Mouse (Mus musculus): ENCODE measurements around the gene Gpr27. TPM values are rescaled to one million over a fixed set of nuclear protein-coding genes. Genes with fewer than 3 reads are reported as not detected.

Gene Gpr27
- 1.5 and 2.1 TPM in 2 replicates for polyA plus RNA-seq (2016; fragmentation: Nextera tagmentation; extraction: Ambion mirVana)

- peak within 1 kb of the TSS; percentile 80 for H3K4me3 ChIP-seq
- H3K27ac ChIP-seq (replicated peaks), result peak within 1 kb of the TSS; percentile 85
- DNase-seq (ENCODE audit: low spot score), result peak; percentile 72
- H3K4me1 ChIP-seq, result peaks cover 24% of the 10 kb centered on the region
- H3K9me3 ChIP-seq, result no peaks in the 10 kb centered on the region
- WGBS, result under 1% methylated on average over 107 of the region's 112 CpGs
- H3K27me3 ChIP-seq (replicated peaks; ENCODE audit: low read depth, poor library complexity, severe bottlenecking), result peaks cover 95% of the 10 kb centered on the region
- no peaks in the 10 kb centered on the region for H3K36me3 ChIP-seq (replicated peaks)
Observed at GRCm38 (mm10) chr6:99692206-99692915, at the start of gene Gpr27. Gene Gpr27, plus strand, starts transcription at chr6:99692679.

- peaks cover 7% of the 10 kb centered on the region for H3K4me1 ChIP-seq
- DNase-seq (ENCODE audit: low spot score), result no peak
- H3K27me3 ChIP-seq (replicated peaks; ENCODE audit: low read depth, poor library complexity, severe bottlenecking), result no peaks in the 10 kb centered on the region
- WGBS, result 76% methylated on average over 10 of the region's 10 CpGs
- H3K4me3 ChIP-seq, result no peak overlapping the region
- H3K9me3 ChIP-seq, result 0 out of 2 replicates have a peak, but pooled peaks cover 4% of the 10 kb centered on the region
- no peak overlapping the region for H3K27ac ChIP-seq (replicated peaks)
- H3K36me3 ChIP-seq (replicated peaks), result peaks cover 25% of the 10 kb centered on the region
Observed at GRCm38 (mm10) chr6:99643439-99644199, 48.9 kb upstream of the Gpr27 start.

GRCm38 (mm10) chr6:99644386-99644785 is 48.1 kb upstream of the Gpr27 start:
- Histone ChIP-seq H3K27ac (replicated peaks) (no peak overlapping the region), H3K4me3 (no peak overlapping the region), H3K36me3 (replicated peaks) (peaks cover 22% of the 10 kb centered on the region), H3K27me3 (replicated peaks; ENCODE audit: low read depth, poor library complexity, severe bottlenecking) (no peaks in the 10 kb centered on the region), H3K4me1 (peaks cover 7% of the 10 kb centered on the region), H3K9me3 (0 out of 2 replicates have a peak, but pooled peaks cover 4% of the 10 kb centered on the region)
- DNase-seq (ENCODE audit: low spot score), result no peak
- WGBS, result 85% methylated on average over 5 of the region's 5 CpGs

GRCm38 (mm10) chr6:99644876-99645275 is 47.6 kb upstream of the Gpr27 start:
- H3K27me3 ChIP-seq (replicated peaks; ENCODE audit: low read depth, poor library complexity, severe bottlenecking), result no peaks in the 10 kb centered on the region
- H3K4me3 ChIP-seq, result no peak overlapping the region
- no peak overlapping the region for H3K27ac ChIP-seq (replicated peaks)
- DNase-seq (ENCODE audit: low spot score), result no peak
- 83% methylated on average over 5 of the region's 5 CpGs for WGBS
- peaks cover 17% of the 10 kb centered on the region for H3K36me3 ChIP-seq (replicated peaks)
- H3K4me1 ChIP-seq, result peaks cover 7% of the 10 kb centered on the region
- H3K9me3 ChIP-seq, result 0 out of 2 replicates have a peak, but pooled peaks cover 4% of the 10 kb centered on the region

- no peak overlapping the region; the same call in 1 of the 2 replicates for H3K27ac ChIP-seq (replicated peaks)
- DNase-seq (ENCODE audit: low spot score), result no peak
- H3K4me1 ChIP-seq, result peaks cover 7% of the 10 kb centered on the region
- 59% methylated on average over 10 of the region's 10 CpGs for WGBS
- peaks cover 12% of the 10 kb centered on the region for H3K36me3 ChIP-seq (replicated peaks)
- H3K4me3 ChIP-seq, result no peak overlapping the region
- H3K27me3 ChIP-seq (replicated peaks; ENCODE audit: low read depth, poor library complexity, severe bottlenecking), result no peaks in the 10 kb centered on the region
- H3K9me3 ChIP-seq, result 0 out of 2 replicates have a peak, but pooled peaks cover 4% of the 10 kb centered on the region
Observed at GRCm38 (mm10) chr6:99646344-99646743, 46.1 kb upstream of the Gpr27 start.

DNA sequence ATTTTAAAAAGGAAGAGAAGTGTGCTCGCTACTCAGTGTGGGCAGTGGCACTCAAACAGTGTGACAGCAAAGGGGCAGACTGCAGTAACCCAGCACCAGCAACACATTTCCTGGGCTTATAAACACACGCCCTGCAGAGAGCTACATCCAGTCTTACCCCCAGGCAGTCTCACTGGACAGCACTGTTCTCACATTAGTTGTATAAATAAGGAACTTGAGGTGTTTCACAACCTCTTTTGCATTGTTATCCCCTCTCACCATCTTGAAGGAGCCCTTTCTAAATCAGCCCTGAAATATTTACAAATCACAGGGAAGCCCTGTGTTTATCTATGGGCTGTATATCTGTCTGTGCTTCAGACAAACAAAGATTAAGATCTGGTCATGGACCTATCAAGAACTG is 43.2 kb upstream of the Gpr27 start:
- Histone ChIP-seq H3K27me3 (replicated peaks; ENCODE audit: low read depth, poor library complexity, severe bottlenecking) (no peaks in the 10 kb centered on the region), H3K36me3 (replicated peaks) (peaks cover 12% of the 10 kb centered on the region), H3K27ac (replicated peaks) (no peak overlapping the region), H3K4me3 (no peak overlapping the region), H3K9me3 (0 out of 2 replicates have a peak, but pooled peaks cover 4% of the 10 kb centered on the region), H3K4me1 (peaks cover 16% of the 10 kb centered on the region)
- 56% methylated on average over 2 of the region's 2 CpGs for WGBS
- DNase-seq (ENCODE audit: low spot score), result no peak

GRCm38 (mm10) chr6:99652341-99652740 is 40.1 kb upstream of the Gpr27 start:
- Histone ChIP-seq H3K27ac (replicated peaks) (no peak overlapping the region), H3K9me3 (no peaks in the 10 kb centered on the region), H3K4me1 (peaks cover 22% of the 10 kb centered on the region; the same call in 1 of the 2 replicates), H3K36me3 (replicated peaks) (peaks cover 3% of the 10 kb centered on the region; the same call in 1 of the 2 replicates), H3K4me3 (no peak overlapping the region), H3K27me3 (replicated peaks; ENCODE audit: low read depth, poor library complexity, severe bottlenecking) (no peaks in the 10 kb centered on the region)
- WGBS, result 89% methylated on average over 2 of the region's 2 CpGs
- no peak for DNase-seq (ENCODE audit: low spot score)

DNA sequence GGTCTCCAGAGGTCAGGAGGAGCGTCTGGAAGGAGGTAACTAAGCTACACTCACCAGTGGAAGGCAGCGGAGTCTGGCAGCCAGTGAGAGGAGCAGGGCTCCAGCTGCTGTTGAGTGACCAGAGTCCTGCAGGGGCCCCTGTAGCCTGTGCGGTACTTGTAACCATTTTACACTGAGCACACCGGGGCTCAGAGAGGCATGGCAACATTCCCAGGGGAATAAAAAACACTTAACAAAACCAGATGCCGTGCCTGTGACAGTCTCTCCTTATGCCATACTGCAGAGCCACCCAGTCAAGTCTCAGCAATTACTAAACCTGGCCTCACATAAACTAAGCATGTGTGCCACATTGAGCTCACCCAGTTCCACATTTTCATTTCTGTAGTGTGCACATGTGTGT is 38.1 kb upstream of the Gpr27 start:
- H3K36me3 ChIP-seq (replicated peaks), result no peaks in the 10 kb centered on the region
- DNase-seq (ENCODE audit: low spot score), result no peak
- WGBS, result 49% methylated on average over 5 of the region's 5 CpGs
- no peaks in the 10 kb centered on the region for H3K27me3 ChIP-seq (replicated peaks; ENCODE audit: low read depth, poor library complexity, severe bottlenecking)
- H3K4me1 ChIP-seq, result peaks cover 22% of the 10 kb centered on the region; the same call in 1 of the 2 replicates
- H3K9me3 ChIP-seq, result no peaks in the 10 kb centered on the region
- no peak overlapping the region for H3K27ac ChIP-seq (replicated peaks)
- H3K4me3 ChIP-seq, result no peak overlapping the region

GRCm38 (mm10) chr6:99655488-99655887 is 37.0 kb upstream of the Gpr27 start:
- H3K27me3 ChIP-seq (replicated peaks; ENCODE audit: low read depth, poor library complexity, severe bottlenecking), result no peaks in the 10 kb centered on the region
- no peak overlapping the region for H3K27ac ChIP-seq (replicated peaks)
- DNase-seq (ENCODE audit: low spot score), result no peak
- no peak overlapping the region for H3K4me3 ChIP-seq
- H3K4me1 ChIP-seq, result peaks cover 25% of the 10 kb centered on the region
- no peaks in the 10 kb centered on the region for H3K36me3 ChIP-seq (replicated peaks)
- 50% methylated on average over 7 of the region's 7 CpGs for WGBS
- no peaks in the 10 kb centered on the region for H3K9me3 ChIP-seq

DNA sequence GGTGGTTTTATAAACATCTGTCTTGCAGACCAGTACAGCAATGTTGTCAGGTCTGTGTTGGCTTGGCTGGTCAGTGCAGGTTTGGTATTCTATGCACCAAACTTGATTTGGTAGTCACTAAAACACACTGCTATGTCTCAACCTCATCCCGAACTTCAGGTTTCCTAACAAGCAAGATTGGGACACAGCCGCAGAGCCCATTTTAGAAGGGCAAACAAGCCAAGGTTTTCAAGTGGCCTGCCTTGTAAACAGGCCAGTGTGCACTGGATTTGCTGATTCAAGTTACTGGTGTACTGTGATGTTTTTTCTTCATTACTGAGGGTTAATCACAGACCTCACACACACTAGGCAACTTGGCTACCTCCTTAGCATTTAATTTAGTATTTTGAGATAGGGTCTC is 36.4 kb upstream of the Gpr27 start:
- DNase-seq (ENCODE audit: low spot score), result no peak
- H3K27ac ChIP-seq (replicated peaks), result no peak overlapping the region
- H3K27me3 ChIP-seq (replicated peaks; ENCODE audit: low read depth, poor library complexity, severe bottlenecking), result no peaks in the 10 kb centered on the region
- no peaks in the 10 kb centered on the region for H3K9me3 ChIP-seq
- 87% methylated on average over 2 of the region's 2 CpGs for WGBS
- H3K4me3 ChIP-seq, result no peak overlapping the region
- H3K36me3 ChIP-seq (replicated peaks), result no peaks in the 10 kb centered on the region
- H3K4me1 ChIP-seq, result peaks cover 31% of the 10 kb centered on the region

GRCm38 (mm10) chr6:99658586-99658985 is 33.9 kb upstream of the Gpr27 start:
- Histone ChIP-seq H3K36me3 (replicated peaks) (no peaks in the 10 kb centered on the region), H3K4me3 (no peak overlapping the region), H3K27ac (replicated peaks) (no peak overlapping the region), H3K9me3 (no peaks in the 10 kb centered on the region), H3K27me3 (replicated peaks; ENCODE audit: low read depth, poor library complexity, severe bottlenecking) (no peaks in the 10 kb centered on the region), H3K4me1 (peaks cover 29% of the 10 kb centered on the region)
- no peak for DNase-seq (ENCODE audit: low spot score)
- WGBS, result 91% methylated on average over 10 of the region's 10 CpGs

- no peak for DNase-seq (ENCODE audit: low spot score)
- Histone ChIP-seq H3K27ac (replicated peaks) (no peak overlapping the region), H3K4me1 (peaks cover 32% of the 10 kb centered on the region), H3K36me3 (replicated peaks) (no peaks in the 10 kb centered on the region), H3K4me3 (no peak overlapping the region), H3K9me3 (no peaks in the 10 kb centered on the region), H3K27me3 (replicated peaks; ENCODE audit: low read depth, poor library complexity, severe bottlenecking) (peaks cover 15% of the 10 kb centered on the region)
- 50% methylated on average over 3 of the region's 3 CpGs for WGBS
Observed at GRCm38 (mm10) chr6:99660443-99660842, 32.0 kb upstream of the Gpr27 start.
